Mouse (Mus musculus) midbrain, embryonic 16.5 days (tissue): Measurements from ENCODE around the gene Gsg1l. TPM values are rescaled to one million over a fixed set of nuclear protein-coding genes. Genes with fewer than 3 reads are reported as not detected.

Experiments
- ATAC-seq: fragments of 200-750 bp; cut with Nextera tagmentation; 2 replicates; pipeline ENCODE4 v1.8.0; 2017; ENCODE audit warnings: moderate TSS enrichment
- H3K27ac ChIP-seq: fragments of 300-500 bp; sonication (generic); 2 replicates; pipeline ENCODE4 v1.5.1; 2014; ENCODE audit warnings: mild to moderate bottlenecking, low read length, mixed read lengths
- H3K27me3 ChIP-seq: fragments of 300-500 bp; sonication (generic); 2 replicates; pipeline ENCODE4 v1.6.1; 2014; ENCODE audit warnings: low read depth, low read length, mixed read lengths; ENCODE audit not compliant: control insufficient read depth, insufficient read depth
- H3K36me3 ChIP-seq: fragments of 300-500 bp; sonication (generic); 2 replicates; pipeline ENCODE4 v1.6.1; 2014; ENCODE audit warnings: mild to moderate bottlenecking, low read length, moderate library complexity, mixed read lengths; ENCODE audit not compliant: control insufficient read depth, insufficient read depth
- H3K4me1 ChIP-seq: fragments of 300-500 bp; sonication (generic); 2 replicates; pipeline ENCODE4 v1.6.1; 2014; ENCODE audit warnings: mild to moderate bottlenecking, low read length, mixed read lengths; ENCODE audit not compliant: control insufficient read depth, insufficient read depth
- H3K4me2 ChIP-seq: fragments of 300-500 bp; sonication (generic); 2 replicates; pipeline ENCODE4 v1.6.1; 2014; ENCODE audit warnings: mild to moderate bottlenecking, low read length, mixed read lengths
- H3K4me3 ChIP-seq: fragments of 300-500 bp; sonication (generic); 2 replicates; pipeline ENCODE4 v1.5.1; 2014; ENCODE audit warnings: low read depth, mild to moderate bottlenecking, low read length, moderate library complexity, mixed read lengths
- H3K9ac ChIP-seq: fragments of 300-500 bp; sonication (generic); 2 replicates; pipeline ENCODE4 v1.6.1; 2014; ENCODE audit warnings: low read depth, low read length, mixed read lengths
- H3K9me3 ChIP-seq: fragments of 300-500 bp; sonication (generic); replicated peaks from 2 replicates; pipeline ENCODE4 v1.6.1; 2014; ENCODE audit warnings: mild to moderate bottlenecking, low read length, mixed read lengths; ENCODE audit not compliant: control insufficient read depth, poor library complexity, severe bottlenecking
- WGBS: fragments of 180-500 bp; shearing (Covaris S2); extraction: QIAGEN DNeasy Blood & Tissue Kit; methylation state at CpG from one replicate; pipeline ENCODE4 v1.1.7; 2014; 5-methylcytosine and 5-hydroxymethylcytosine counted together
- polyA plus RNA-seq: library from polyadenylated mRNA; unstranded; fragments of >200 nt; fragmentation: Nextera tagmentation; extraction: Ambion mirVana; gene quantifications from 2 replicates; pipeline ENCODE4 v1.2.1, GENCODE M21; 2015

Gsg1l gene
- polyA plus RNA-seq, 1 experiment from 2014 or later, result 12.5 TPM

DNA sequence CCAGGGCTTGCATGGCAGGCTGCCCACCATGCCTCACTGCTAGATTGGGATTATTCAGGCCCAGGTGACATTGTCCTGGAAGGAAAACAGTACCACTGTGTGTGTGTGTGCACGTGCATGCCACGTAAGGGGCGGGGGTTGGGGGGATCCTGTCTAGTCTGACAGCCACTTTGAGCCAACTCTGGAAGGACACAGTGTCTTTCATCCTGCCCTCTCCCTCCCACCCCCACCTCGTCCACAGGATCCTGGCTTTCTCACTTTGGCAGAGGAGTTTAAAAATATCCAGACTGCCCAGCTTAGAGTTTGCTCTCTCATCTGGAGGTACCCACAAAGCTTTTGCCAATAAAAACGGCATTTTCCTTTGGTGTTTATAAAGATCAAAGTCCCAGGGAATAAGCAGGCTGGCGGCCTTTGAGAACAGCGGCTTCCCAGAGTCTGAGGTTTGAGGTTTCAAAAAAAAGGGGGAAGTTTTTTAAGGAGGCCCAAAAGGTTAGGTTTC lies 110.0 kb downstream of the Gsg1l start:
- peak overlapping the region; percentile 48 for H3K27ac ChIP-seq
- no peaks in the 10 kb centered on the region for H3K36me3 ChIP-seq
- peaks cover 6% of the 10 kb centered on the region; the same call in 1 of the 2 replicates for H3K4me1 ChIP-seq
- H3K9ac ChIP-seq, result no peak overlapping the region
- H3K9me3 ChIP-seq, result no peaks in the 10 kb centered on the region
- WGBS, result 24% methylated on average over 7 of the region's 7 CpGs
- no peak overlapping the region for H3K4me3 ChIP-seq
- 0 out of 2 replicates have a peak, but pooled peaks have one; percentile 16 for ATAC-seq
- H3K4me2 ChIP-seq, result no peak overlapping the region
- no peaks in the 10 kb centered on the region for H3K27me3 ChIP-seq

DNA sequence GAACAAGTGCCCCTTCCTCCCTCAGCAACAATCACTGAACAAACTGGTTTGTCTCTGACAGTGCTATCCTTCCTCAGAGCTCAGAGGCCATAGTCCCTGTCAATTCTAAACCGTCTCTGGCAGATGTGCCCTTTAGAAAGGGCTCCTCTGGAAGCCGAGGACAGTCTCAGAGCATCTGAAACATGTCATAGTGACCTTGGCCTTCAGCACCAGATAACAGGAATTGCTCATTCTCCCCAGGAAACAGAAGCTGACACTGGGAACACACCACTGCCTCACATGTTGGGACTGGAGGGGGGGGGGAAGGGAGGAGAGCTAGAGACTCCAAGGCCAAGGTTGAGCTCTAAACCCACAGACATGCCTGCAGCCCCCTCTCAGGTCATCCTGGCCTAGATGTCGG lies 113.1 kb downstream of the Gsg1l start:
- Histone ChIP-seq H3K9ac (no peak overlapping the region), H3K9me3 (no peaks in the 10 kb centered on the region), H3K4me1 (peaks cover 14% of the 10 kb centered on the region), H3K4me2 (no peak overlapping the region), H3K4me3 (no peak overlapping the region), H3K27ac (no peak overlapping the region), H3K27me3 (no peaks in the 10 kb centered on the region), H3K36me3 (no peaks in the 10 kb centered on the region)
- WGBS, result 86% methylated on average over 3 of the region's 3 CpGs
- ATAC-seq, result no peak

DNA sequence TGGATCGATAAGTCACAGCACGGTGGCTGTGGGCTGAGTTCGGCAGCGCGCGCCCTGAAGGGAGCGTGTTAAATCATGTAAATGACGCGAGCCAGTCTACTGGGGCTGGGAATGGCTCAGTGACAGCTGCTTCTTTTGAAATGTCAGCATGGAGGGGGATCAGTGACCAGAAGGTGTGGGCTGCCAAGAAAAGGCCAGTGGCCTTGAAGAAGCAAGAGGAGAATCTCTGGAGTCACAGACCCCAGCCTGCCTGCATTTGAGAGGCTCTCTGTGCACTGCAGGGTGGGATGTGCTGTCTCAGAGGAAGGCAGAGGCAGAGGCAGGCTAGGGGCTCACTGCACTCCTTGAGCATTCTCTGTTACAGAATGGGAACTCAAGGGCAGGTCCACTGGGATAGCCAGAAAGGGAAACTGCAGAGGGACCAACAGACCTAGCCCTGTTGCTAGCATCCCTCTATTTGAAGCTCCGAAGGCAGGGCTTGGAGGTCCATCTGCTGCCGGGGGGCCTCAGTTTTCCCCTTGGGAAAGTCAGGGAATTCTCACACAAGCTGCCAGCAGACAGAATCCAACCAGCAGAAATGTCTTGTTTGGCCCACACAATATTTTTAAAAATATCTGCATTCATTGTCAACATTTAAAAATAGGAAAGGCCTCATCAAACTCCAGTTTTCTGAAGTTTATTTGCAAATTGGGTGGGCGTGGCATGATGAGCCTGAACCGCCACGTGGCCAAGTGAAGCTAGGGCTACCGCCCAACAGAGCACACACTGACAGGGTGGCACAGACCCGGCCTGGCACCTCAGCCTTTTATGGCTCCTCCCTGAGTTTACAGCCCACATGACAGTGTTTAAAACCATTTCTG lies 115.6 kb downstream of the Gsg1l start:
- Histone ChIP-seq H3K27me3 (no peaks in the 10 kb centered on the region), H3K4me3 (no peak overlapping the region), H3K9ac (0 out of 2 replicates have a peak overlapping the region, but pooled peaks have one; percentile 28), H3K36me3 (no peaks in the 10 kb centered on the region), H3K4me1 (peaks cover 8% of the 10 kb centered on the region), H3K27ac (no peak overlapping the region), H3K9me3 (no peaks in the 10 kb centered on the region), H3K4me2 (no peak overlapping the region)
- 37% methylated on average over 16 of the region's 16 CpGs for WGBS
- ATAC-seq, result no peak

DNA sequence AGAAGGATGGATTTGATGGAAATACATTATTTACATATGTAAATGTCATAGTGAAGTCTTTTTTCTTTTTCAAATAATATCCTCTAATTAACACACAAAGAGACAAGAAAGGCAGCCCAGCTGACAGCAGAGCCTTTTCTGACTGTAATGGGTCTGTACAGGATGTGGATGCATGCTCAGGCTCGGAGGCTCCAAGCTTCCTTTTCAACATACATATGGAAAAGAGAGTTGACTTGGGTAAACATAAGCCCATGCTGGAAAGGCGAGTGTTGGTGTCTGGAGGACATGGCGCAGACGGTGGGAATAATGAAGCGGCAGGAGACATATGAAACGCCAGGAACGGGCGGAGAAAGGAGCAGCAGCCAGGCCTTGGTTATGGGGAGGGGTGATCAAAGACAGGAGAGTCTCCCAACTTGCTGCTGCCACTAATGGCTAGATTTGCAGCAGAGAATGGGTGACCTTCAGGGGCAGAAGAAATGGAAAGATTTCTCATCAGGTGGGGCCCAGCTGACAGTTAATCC lies 118.1 kb downstream of the Gsg1l start:
- Histone ChIP-seq H3K27me3 (no peaks in the 10 kb centered on the region), H3K9me3 (no peaks in the 10 kb centered on the region), H3K4me1 (peaks cover 8% of the 10 kb centered on the region), H3K4me3 (no peak overlapping the region), H3K9ac (no peak overlapping the region), H3K27ac (no peak overlapping the region), H3K4me2 (no peak overlapping the region), H3K36me3 (no peaks in the 10 kb centered on the region)
- ATAC-seq, result no peak
- WGBS, result 39% methylated on average over 8 of the region's 8 CpGs

DNA sequence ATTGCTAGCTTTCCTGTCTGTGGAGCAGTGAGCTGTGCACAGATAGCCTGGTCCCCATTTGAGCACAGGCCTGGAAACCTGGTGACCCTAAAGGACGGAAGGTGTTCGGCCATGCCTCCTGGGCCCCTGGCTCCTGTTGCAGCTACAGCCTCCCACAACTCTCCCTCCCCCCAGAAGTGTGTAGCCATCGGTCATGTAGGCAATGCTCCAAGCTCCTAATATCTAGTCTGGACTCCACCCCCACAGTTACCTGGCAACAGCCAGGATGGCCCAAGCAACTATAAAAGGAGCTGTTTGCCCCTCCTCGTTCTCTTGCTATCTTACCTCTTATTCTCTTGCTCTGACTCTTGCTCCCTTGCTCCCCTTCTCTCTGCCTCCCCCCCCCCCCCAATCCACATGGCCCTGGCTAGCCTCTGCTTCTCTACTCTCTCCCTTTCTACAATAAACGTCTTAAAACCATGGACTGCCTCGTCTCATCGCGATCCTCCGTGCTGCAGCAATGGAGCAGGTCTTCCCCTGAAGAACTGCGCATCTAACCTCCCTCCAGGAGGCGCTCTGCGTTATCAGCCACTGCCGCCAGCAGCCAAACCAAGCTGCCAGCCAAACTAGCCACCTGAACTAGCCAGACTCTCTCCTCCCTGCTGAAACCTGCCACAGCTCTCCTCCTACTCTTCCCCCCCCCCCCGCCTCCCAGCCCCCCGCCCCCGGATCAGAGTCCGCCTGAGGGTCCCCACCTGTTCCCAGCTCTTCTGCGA lies 122.7 kb downstream of the Gsg1l start:
- H3K36me3 ChIP-seq, result no peaks in the 10 kb centered on the region
- H3K27me3 ChIP-seq, result no peaks in the 10 kb centered on the region
- no peak overlapping the region for H3K4me2 ChIP-seq
- H3K4me3 ChIP-seq, result no peak overlapping the region
- peaks cover 7% of the 10 kb centered on the region; the same call in 1 of the 2 replicates for H3K4me1 ChIP-seq
- WGBS, result 59% methylated on average over 17 of the region's 18 CpGs
- H3K9ac ChIP-seq, result no peak overlapping the region
- no peaks in the 10 kb centered on the region for H3K9me3 ChIP-seq
- no peak overlapping the region for H3K27ac ChIP-seq
- ATAC-seq, result no peak

DNA sequence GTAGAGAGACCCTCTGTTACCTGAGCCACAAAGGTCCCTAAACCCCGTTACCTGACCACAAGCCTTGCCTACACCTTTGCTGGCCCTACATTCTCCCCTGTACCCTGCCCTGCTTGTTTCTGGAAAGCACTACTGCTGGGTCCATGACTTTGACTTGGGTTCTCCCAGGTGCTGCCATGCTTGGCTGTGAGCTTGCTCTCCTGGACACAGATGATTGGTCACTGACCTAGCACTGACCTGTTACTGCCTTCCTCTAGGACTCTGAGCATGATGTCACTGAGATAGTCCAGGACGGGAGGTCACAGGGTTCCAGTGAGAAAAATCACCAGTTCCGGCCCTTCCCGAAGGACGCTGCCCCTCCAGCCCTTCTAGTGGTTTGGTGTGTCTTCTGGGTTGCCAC lies 123.4 kb downstream of the Gsg1l start:
- no peak overlapping the region for H3K4me3 ChIP-seq
- no peak overlapping the region for H3K27ac ChIP-seq
- H3K36me3 ChIP-seq, result no peaks in the 10 kb centered on the region
- ATAC-seq, result no peak
- no peak overlapping the region for H3K9ac ChIP-seq
- no peaks in the 10 kb centered on the region for H3K9me3 ChIP-seq
- H3K4me1 ChIP-seq, result peaks cover 8% of the 10 kb centered on the region; the same call in 1 of the 2 replicates
- H3K4me2 ChIP-seq, result no peak overlapping the region
- no peaks in the 10 kb centered on the region for H3K27me3 ChIP-seq
- 95% methylated on average over 5 of the region's 5 CpGs for WGBS

DNA sequence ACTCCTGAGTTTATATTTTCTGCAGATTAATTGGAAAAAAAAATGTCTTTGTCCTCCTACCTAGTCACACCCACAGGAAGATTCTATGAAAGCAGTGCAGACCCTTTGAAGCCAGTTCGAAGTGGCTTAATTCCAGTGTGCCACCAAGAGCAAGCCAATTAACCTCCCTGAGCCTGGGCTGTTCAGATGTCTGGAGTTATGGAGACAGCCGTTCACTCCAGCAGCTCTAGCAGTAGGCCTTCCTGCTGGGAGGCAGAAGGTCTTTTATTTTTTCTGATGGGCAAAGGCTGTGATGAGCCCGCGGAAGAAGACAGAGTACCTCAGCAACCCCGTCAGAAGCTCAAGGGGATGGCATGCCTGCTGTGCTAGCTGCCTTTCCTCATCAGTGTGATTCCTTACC lies 127.2 kb downstream of the Gsg1l start:
- H3K4me2 ChIP-seq, result no peak overlapping the region
- H3K4me3 ChIP-seq, result no peak overlapping the region
- H3K27me3 ChIP-seq, result no peaks in the 10 kb centered on the region
- WGBS, result 41% methylated on average over 5 of the region's 5 CpGs
- H3K36me3 ChIP-seq, result no peaks in the 10 kb centered on the region
- no peak overlapping the region for H3K9ac ChIP-seq
- ATAC-seq, result no peak
- peaks cover 8% of the 10 kb centered on the region; the same call in 1 of the 2 replicates for H3K4me1 ChIP-seq
- H3K9me3 ChIP-seq, result no peaks in the 10 kb centered on the region
- no peak overlapping the region for H3K27ac ChIP-seq

DNA sequence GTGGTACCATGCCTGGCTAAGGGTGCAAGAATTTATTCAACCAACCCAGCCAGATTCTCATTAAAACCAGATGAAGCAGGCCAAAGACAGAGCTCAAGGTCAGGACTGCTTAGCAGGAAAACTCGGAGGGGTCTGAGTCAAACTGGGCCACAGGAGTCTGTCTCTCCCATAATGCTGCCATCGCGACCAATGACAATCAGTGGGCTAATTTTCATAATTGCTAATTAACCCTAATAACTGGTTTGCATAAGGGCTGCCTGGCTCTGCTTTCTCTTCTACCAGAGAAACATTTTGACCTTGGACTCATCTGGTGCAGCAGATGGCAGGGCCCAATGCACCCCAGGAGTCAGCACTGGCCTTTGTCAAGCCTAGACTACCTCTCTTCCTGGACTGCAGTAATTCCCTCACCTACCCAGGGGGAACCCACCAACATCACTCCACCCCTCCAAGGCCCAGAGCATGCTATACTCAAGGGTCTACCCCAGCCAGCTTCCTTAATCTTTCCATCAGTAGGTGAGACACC lies 127.8 kb downstream of the Gsg1l start:
- WGBS, result 43% methylated on average over 3 of the region's 3 CpGs
- H3K4me2 ChIP-seq, result no peak overlapping the region
- no peak overlapping the region for H3K4me3 ChIP-seq
- H3K9me3 ChIP-seq, result no peaks in the 10 kb centered on the region
- H3K36me3 ChIP-seq, result no peaks in the 10 kb centered on the region
- H3K27ac ChIP-seq, result no peak overlapping the region
- no peaks in the 10 kb centered on the region for H3K27me3 ChIP-seq
- peaks cover 8% of the 10 kb centered on the region; the same call in 1 of the 2 replicates for H3K4me1 ChIP-seq
- H3K9ac ChIP-seq, result no peak overlapping the region
- no peak for ATAC-seq
